Mouse (Mus musculus): ENCODE results near the gene Zfp82. TPM values are rescaled to one million over a fixed set of nuclear protein-coding genes. Genes with fewer than 3 reads are reported as not detected.
A peak's percentile ranks its signal among the peaks of the same experiment; 100 is the strongest.

Zfp82 gene
- polyA plus RNA-seq, 1 experiment, result 1.0 TPM

- TF ChIP-seq POLR2A (IDR thresholded peaks at IDR 0.05; ENCODE audit: borderline replicate concordance, extremely low read depth, low read depth, low read length), result no peak
- no peak for TF ChIP-seq CTCF (IDR thresholded peaks at IDR 0.05; ENCODE audit: insufficient read depth, low read length)
- 12% methylated on average over 3 of the region's 3 CpGs for WGBS
- Histone ChIP-seq H3K4me3 (replicated peaks; ENCODE audit: extremely low read depth, low read depth, low read length) (no peak overlapping the region), H3K4me1 (ENCODE audit: control insufficient read depth, insufficient read depth, low read length) (no peaks in the 10 kb centered on the region; the same call in 1 of the 2 replicates)
- DNase-seq, result no peak
Measured at GRCm38 (mm10) chr7:30053591-30053990, 19.1 kb downstream of the Zfp82 start.

DNA sequence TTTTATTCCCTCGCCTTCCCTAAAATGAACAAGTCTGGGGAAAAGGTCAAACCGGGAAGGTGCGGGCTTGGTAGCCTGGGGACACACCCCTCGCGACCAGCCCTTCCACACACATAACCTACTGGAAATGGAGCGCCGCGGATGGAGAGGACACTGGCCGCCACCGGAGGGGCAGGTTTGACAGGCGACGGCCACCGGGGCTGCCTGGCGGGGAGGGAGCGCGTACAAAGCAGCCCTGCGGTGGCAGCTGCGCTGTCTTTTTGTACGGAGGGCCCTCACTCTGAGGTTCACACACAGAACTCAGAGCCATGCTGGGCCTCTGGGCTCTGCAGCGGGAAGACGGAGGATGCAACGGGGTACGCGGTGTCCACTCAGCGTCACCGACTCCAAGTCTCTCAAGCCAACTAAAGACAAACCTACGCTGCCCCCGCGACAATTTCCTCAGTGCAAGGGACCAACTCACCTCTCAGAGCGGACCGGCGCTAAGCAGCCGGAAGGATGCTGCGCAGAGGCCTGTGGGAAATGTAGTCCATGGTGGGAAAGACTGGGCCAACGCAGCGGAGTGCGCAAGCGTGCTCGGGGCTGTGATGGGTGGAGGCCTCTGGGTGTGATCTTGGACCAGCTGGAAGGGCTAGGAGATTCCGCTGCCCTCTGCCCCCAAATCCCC is 21.7 kb downstream of the Zfp82 start, which contains the start of gene Zfp14:
Zfp14 (minus strand) TSS at position 499 of the 667 bp plus-strand sequence.
- Histone ChIP-seq H3K4me3 (replicated peaks; ENCODE audit: extremely low read depth, low read depth, low read length) (peak within 1 kb of the TSS; percentile 95), H3K4me1 (ENCODE audit: control insufficient read depth, insufficient read depth, low read length) (no peaks in the 10 kb centered on the region; the same call in 1 of the 2 replicates)
- peak; percentile 69; the same call in 1 of the 2 replicates for TF ChIP-seq POLR2A (IDR thresholded peaks at IDR 0.05; ENCODE audit: borderline replicate concordance, extremely low read depth, low read depth, low read length)
- TF ChIP-seq CTCF (IDR thresholded peaks at IDR 0.05; ENCODE audit: insufficient read depth, low read length), result no peak
- DNase-seq, result peak; percentile 87
- under 1% methylated on average over 40 of the region's 40 CpGs for WGBS

DNA sequence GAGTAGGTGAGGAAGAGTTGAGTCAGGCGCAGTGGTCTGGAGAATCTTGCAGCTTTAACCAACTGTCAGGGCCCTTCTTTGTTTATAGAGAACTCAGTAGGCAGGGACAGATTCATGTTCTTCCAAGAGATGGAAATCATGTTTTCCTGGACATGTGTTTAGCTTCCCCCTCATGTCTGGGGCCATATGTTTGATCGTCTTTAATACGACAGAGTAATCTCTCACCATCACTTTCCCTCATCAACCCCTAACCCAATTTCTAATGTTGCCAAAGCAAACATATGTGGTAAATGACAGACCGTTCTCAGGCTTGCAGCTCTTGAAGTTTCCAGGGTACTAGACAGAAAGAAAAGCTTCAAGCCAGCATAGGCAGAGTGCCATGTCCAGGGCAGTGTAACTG is 24.6 kb downstream of the Zfp82 start:
- WGBS, result 69% methylated on average over 4 of the region's 4 CpGs
- Histone ChIP-seq H3K4me1 (ENCODE audit: control insufficient read depth, insufficient read depth, low read length) (no peaks in the 10 kb centered on the region; the same call in 1 of the 2 replicates), H3K4me3 (replicated peaks; ENCODE audit: extremely low read depth, low read depth, low read length) (no peak overlapping the region)
- TF ChIP-seq CTCF (IDR thresholded peaks at IDR 0.05; ENCODE audit: insufficient read depth, low read length), result no peak
- no peak for TF ChIP-seq POLR2A (IDR thresholded peaks at IDR 0.05; ENCODE audit: borderline replicate concordance, extremely low read depth, low read depth, low read length)
- no peak for DNase-seq

- no peak for TF ChIP-seq CTCF (IDR thresholded peaks at IDR 0.05; ENCODE audit: insufficient read depth, low read length)
- TF ChIP-seq POLR2A (IDR thresholded peaks at IDR 0.05; ENCODE audit: borderline replicate concordance, extremely low read depth, low read depth, low read length), result no peak
- Histone ChIP-seq H3K4me1 (ENCODE audit: control insufficient read depth, insufficient read depth, low read length) (no peaks in the 10 kb centered on the region), H3K4me3 (replicated peaks; ENCODE audit: extremely low read depth, low read depth, low read length) (no peak overlapping the region)
- no peak for DNase-seq
- WGBS, result 57% methylated on average over 9 of the region's 9 CpGs
Measured at GRCm38 (mm10) chr7:30044354-30044753, 28.3 kb downstream of the Zfp82 start.

DNA sequence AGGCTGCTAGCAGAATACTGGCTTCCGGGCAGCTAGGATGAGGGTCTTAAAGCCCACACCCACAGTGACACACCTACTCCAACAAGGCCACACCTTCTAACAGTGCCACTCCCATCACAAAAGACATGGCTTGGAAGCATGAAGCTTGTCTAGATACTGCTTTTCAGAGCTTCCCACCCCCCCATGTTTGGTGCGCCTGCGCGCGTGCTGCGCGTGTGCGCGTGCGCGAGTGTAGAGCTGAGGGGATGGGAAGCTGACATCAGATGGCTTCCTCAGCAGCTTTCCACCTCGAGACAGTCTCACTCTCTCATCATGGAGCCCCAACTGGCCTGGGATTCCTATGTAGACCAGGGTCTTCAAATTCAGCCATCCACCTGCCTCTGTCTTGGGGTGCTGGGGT is 38.4 kb downstream of the Zfp82 start:
- H3K4me1 ChIP-seq (ENCODE audit: control insufficient read depth, insufficient read depth, low read length), result no peaks in the 10 kb centered on the region
- TF ChIP-seq CTCF (IDR thresholded peaks at IDR 0.05; ENCODE audit: insufficient read depth, low read length) (no peak), POLR2A (IDR thresholded peaks at IDR 0.05; ENCODE audit: borderline replicate concordance, extremely low read depth, low read depth, low read length) (no peak)
- 93% methylated on average over 12 of the region's 12 CpGs for WGBS

DNA sequence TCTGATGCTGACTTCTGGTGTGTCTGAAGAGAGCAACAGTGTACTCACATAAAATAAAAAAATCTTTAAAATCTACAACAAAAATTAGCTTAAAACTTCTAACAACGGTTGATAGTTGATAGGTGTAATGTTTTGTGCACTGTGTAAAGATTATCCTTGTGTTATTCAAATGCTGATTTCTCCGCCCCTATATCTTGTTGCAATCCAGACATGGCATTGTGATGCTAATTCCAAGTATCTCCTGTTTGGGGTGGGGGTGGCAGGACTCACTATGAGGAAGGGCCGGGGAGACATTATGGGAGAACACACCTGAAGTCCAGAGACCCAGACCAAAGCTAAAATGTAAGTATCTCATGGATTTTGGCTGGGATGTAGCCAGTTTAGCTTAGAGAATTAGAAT is 41.3 kb downstream of the Zfp82 start:
- Histone ChIP-seq H3K4me3 (replicated peaks; ENCODE audit: extremely low read depth, low read depth, low read length) (no peak overlapping the region), H3K4me1 (ENCODE audit: control insufficient read depth, insufficient read depth, low read length) (no peaks in the 10 kb centered on the region)
- no peak for DNase-seq
- WGBS, result 86% methylated on average over 3 of the region's 3 CpGs
- TF ChIP-seq CTCF (IDR thresholded peaks at IDR 0.05; ENCODE audit: insufficient read depth, low read length) (no peak), POLR2A (IDR thresholded peaks at IDR 0.05; ENCODE audit: borderline replicate concordance, extremely low read depth, low read depth, low read length) (no peak)

More for the DNA sequence above, 38.4 kb downstream of the Zfp82 start:
- DNase-seq, result no peak
- no peak overlapping the region for H3K4me3 ChIP-seq (replicated peaks; ENCODE audit: extremely low read depth, low read depth, low read length)

GRCm38 (mm10) chr7:30030677-30031076 is 42.0 kb downstream of the Zfp82 start:
- no peak for TF ChIP-seq POLR2A (IDR thresholded peaks at IDR 0.05; ENCODE audit: borderline replicate concordance, extremely low read depth, low read depth, low read length)
- TF ChIP-seq CTCF (IDR thresholded peaks at IDR 0.05; ENCODE audit: insufficient read depth, low read length), result no peak
- 38% methylated on average over 6 of the region's 6 CpGs for whole genome bisulfite sequencing
- Histone ChIP-seq H3K4me3 (replicated peaks; ENCODE audit: extremely low read depth, low read depth, low read length) (no peak overlapping the region), H3K4me1 (ENCODE audit: control insufficient read depth, insufficient read depth, low read length) (no peaks in the 10 kb centered on the region)
- no peak for DNase-seq

GRCm38 (mm10) chr7:30028572-30028971 is 44.1 kb downstream of the Zfp82 start:
- TF ChIP-seq CTCF (IDR thresholded peaks at IDR 0.05; ENCODE audit: insufficient read depth, low read length), result no peak
- TF ChIP-seq POLR2A (IDR thresholded peaks at IDR 0.05; ENCODE audit: borderline replicate concordance, extremely low read depth, low read depth, low read length), result no peak
- 83% methylated on average over 3 of the region's 3 CpGs for WGBS
- no peak for DNase-seq

GRCm38 (mm10) chr7:30027331-30027730 is 45.4 kb downstream of the Zfp82 start:
- no peak for TF ChIP-seq POLR2A (IDR thresholded peaks at IDR 0.05; ENCODE audit: borderline replicate concordance, extremely low read depth, low read depth, low read length)
- no peak for TF ChIP-seq CTCF (IDR thresholded peaks at IDR 0.05; ENCODE audit: insufficient read depth, low read length)
- H3K4me3 ChIP-seq (replicated peaks; ENCODE audit: extremely low read depth, low read depth, low read length), result no peak overlapping the region
- WGBS, result 69% methylated on average over 4 of the region's 4 CpGs
- no peaks in the 10 kb centered on the region for H3K4me1 ChIP-seq (ENCODE audit: control insufficient read depth, insufficient read depth, low read length)
- no peak for DNase-seq

More at GRCm38 (mm10) chr7:30028572-30028971, 44.1 kb downstream of the Zfp82 start:
- Histone ChIP-seq H3K4me1 (ENCODE audit: control insufficient read depth, insufficient read depth, low read length) (no peaks in the 10 kb centered on the region), H3K4me3 (replicated peaks; ENCODE audit: extremely low read depth, low read depth, low read length) (no peak overlapping the region)

- TF ChIP-seq CTCF (IDR thresholded peaks at IDR 0.05; ENCODE audit: insufficient read depth, low read length), result no peak
- TF ChIP-seq POLR2A (IDR thresholded peaks at IDR 0.05; ENCODE audit: borderline replicate concordance, extremely low read depth, low read depth, low read length), result no peak
- Histone ChIP-seq H3K4me1 (ENCODE audit: control insufficient read depth, insufficient read depth, low read length) (no peaks in the 10 kb centered on the region), H3K4me3 (replicated peaks; ENCODE audit: extremely low read depth, low read depth, low read length) (no peak overlapping the region)
- 78% methylated on average over 5 of the region's 5 CpGs for WGBS
- no peak for DNase-seq
Measured at GRCm38 (mm10) chr7:30025358-30025757, 47.3 kb downstream of the Zfp82 start.
